Mouse (Mus musculus) layer of hippocampus, adult 9-10 months (tissue): ENCODE measurements around the gene Tmem59l.

Source experiments
- DNase-seq: peaks from one replicate; pipeline ENCODE4 v3.0.0; 2022; ENCODE audit warnings: low spot score

The Tmem59l gene

GRCm38 (mm10) chr8:70488931-70489470 lies 1.8 kb upstream of the Tmem59l start:
- DNase-seq: no peak

DNA sequence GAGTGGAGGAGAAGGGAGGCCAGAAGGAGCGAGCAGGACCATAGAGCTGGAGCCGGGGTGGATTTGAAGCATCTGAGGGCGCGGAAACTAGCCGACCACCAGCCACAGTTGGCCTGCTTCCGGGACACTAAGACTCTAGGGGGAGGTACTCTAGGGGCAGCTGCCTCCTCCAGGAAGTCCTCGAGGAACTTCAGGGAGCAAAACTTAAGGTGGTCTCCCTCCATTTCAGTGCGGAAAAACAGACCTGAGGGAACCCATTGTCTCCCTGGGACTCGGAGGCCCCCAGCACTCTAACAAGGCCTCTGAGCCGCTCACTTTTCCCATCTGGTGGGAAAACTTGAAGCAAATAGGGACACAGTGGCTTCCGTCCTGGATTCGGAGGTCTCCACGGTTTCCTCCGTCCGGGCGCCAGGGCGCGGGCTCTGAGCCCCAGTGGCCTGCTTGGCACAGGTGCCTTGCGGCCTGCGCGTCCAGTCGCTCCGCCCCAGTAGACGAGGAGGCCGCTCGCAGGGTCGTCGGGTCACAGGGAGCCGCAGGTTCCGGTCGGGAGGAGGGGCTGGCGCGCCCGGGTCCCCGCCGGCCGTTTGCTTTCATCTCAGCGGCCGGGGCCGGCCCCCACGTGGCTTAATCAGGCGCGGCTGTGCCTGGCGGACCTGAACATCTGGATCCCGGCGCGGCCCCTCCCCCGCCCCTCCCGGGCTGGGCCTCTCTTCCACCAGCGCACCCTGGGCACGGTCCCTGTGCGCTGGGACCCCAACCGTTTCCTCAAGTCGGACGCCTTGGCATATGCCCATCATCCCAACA lies 1.0 kb upstream of the Tmem59l start:
- DNase-seq: no peak

DNA sequence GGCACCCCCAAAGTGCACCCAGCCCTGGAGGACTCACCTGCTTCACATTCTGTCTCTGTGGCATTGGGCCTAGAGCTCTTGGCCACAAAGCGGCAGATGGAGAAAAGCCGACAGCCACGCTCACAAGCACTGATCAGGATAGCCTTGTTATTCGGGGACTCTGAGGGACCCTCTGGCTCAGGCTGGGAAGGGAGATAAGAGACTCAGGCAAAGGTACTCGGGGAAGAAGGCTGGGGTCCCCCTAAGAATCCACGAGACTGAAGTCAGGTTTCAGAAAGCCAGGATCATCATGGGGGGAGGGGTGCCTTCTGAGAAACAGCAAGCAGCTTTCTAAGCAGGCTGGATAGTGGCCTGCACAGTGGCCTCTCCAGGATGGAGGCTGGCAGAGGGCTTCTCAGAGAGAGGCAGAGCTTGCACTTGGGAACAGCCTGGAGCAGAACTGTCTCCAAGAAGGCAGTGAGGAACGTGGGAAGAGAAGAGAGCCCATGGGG lies 922 bp downstream of the Tmem59l start:
- no peak for DNase-seq

GRCm38 (mm10) chr8:70482943-70483342 lies 4.2 kb downstream of the Tmem59l start:
- no peak for DNase-seq

GRCm38 (mm10) chr8:70481908-70482307 lies 5.2 kb downstream of the Tmem59l start:
- DNase-seq: peak; percentile 81

DNA sequence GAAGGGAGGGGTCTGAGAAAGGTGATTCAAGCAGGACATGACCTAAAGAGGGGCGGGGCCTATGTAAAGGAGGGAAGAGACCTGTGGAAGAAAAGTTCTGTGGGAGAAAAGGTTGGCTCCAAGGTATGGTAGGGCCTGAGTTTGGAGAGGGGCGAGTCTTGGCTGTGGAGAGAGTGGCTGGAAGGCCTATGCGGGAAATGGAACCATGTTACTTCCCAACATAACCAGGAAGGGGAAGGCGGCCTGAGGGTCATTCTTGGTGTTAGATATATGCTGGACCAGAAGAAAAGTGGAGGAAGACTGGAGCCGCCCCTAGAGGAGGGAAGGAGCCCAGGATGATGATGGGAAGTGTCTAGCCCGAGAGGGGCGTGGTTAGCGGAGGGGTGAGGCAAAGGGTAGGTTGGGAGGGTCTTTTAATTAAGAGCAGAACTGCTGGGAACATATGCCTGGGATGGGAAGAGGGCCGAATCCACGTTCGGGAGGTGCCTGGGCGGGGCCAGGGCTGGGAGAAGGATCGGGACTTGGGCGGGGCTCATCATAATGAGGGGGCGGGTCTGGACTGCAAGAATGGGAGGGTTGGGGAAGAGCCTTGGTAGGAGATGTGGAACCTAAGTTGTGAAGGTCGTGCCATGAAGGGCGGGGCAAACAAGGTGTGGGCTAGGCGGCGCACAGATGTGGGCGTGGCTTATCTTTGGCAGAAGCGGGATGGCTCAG lies 9.7 kb downstream of the Tmem59l start:
- DNase-seq: no peak

DNA sequence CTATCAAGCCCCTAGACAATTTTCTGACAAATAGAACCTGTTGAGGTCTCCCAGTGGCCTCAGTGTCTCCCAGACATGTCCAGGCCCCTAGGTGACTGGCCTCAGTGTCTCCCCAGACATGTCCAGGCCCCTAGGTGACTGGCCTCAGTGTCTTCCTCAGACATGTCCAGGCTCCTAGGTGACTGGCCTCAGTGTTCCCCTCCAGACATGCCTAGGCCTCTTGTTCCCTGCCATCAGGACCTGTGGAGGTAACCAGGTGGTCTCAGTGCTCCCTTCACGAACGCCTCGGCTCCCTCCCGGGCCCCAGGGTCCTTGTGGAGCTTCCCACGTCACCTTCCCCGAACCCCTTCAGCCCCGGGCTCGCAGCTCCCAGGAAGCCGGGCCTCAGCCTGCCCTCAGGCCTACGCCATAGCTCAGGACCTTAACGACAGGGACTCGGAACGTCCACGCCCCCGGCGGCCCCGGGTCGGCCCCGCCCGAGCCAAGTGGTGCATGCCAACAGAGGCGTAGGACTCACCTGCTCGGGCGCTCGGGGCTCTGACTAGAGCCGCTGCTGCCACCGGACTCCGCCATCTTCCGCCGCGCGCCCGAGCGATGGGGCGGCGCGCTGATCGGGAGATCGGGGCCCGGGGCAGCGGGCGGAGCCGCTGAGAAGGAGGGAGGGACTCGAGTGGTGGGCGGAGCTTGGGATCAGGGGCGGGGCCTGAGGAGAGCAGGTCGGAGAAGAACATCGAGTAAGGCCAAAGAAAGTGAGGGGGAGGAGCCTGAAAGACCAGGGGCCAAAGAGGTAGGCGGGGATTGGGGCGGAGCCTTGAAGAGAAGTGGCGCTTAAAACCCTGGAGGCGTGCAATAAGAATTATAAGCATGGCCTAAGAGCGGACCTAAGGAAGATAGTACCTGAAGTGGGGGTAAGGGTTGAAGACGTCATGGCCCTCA lies 10.6 kb downstream of the Tmem59l start, which contains the start of gene Klhl26:
Klhl26 (minus strand) TSS at position 636 of the 936 bp plus-strand sequence.
- DNase-seq: peak; percentile 68

- no peak for DNase-seq
Measured at GRCm38 (mm10) chr8:70471856-70472255, 15.3 kb downstream of the Tmem59l start.

DNA sequence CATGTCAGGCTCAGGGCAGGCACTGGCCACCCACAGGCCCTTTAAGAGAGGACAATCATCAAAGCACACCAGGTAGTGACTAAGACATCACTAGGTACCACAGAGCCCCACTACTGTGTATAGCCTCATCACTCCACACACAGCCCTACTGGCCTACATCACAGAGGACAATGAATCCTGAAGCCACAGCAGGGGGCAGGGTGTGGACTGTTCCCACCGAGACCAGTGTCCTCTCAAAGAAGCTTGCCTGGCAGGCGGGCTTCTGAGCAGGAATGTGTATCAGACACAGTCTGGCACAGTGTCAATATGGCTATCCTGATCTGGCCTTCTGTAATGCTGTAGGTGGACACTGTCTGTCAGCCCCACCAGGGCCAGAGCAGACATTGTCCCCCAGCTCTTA lies 17.2 kb downstream of the Tmem59l start:
- DNase-seq: no peak

DNA sequence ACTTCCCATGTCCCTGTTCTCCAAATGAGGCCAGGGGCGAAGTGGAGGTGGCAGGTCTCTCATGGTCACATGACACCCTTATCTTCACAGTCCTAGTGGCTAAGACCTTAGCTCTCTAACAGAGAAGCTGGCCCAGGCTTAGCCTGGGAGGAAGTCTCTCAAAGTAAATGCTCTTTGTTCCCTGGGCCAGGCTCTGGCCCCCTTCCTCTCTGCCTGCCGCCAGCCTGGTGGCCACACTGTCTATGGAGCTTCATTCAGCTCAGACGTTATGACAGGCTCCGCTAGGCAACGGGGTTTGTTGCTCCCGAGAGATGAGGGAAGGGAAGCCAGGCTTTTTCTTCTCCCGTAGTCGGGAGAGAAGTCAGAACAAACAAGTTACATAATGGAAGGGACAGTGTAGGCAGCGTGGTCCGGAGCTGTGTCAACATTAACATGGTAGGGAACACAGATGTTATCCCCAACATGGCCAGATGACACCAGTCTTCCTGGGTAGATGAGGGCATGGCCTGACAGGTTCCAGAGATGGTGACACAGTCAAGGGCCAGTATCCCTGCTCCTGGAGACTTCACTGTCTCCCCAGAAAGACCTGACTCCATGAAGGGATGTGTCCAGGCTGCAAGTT lies 17.8 kb downstream of the Tmem59l start:
- DNase-seq: no peak

DNA sequence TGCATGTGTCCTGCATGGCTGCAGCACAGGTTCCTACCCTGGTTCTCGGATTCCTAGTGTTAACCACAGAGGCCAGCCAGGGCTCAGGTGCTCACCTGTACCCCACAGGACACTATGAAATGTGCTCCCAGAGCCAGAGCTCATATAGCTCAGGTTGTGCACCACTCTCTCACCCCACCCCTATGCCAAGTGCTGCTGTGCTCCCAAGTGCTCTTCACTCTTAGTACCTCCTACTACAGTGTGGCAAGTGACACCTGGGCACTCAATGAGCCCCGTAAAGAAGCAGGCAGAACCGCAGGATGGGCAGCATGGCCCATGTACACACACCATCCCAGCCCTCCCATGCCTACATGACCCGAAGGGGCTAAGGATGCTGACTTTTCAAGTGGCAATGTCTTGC lies 18.4 kb downstream of the Tmem59l start:
- DNase-seq: no peak

DNA sequence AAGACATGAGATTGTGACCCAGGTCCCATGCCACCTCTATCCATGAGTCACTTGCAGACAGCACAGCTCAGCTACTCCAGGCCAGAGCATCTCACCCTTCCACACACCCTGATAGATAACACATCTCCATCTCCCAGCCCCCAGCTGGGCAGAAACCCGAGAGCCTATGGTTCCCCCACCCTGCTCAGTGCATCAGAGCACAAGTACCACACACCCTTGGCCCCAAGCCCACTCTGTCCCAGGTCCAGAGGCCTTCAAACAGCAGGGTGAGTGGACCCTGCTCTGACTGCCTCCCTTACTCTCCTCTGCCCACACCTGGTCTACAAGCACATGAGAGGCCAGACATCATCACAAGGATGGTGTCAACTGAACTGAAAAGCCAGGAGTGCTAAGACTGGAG lies 19.3 kb downstream of the Tmem59l start:
- DNase-seq: no peak

DNA sequence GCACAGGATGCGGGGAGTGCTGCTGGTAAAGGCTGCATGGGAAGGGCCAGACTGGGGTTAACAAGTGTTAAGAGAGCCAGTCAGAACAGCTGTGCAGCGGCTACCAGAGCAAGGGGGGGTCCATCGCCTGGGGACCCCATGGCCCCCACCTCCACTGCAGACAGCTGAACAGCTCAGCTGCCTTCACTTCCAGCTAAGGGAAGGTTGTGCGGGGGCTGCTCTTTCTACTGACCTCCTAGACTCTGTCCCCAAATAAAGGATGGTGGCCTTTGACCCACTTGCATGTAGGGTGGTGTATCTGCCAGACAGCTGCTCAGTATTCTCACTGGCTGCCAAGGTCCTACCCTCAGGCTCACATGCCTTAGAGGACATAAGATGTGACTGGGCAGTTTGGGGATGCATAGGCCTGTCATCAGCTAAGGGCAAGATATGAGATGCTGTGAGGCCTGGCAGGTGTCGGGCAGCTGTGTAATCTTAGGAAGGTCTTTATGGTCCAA lies 19.9 kb downstream of the Tmem59l start:
- DNase-seq: no peak

- no peak for DNase-seq
Measured at GRCm38 (mm10) chr8:70466771-70467170, 20.4 kb downstream of the Tmem59l start.

DNA sequence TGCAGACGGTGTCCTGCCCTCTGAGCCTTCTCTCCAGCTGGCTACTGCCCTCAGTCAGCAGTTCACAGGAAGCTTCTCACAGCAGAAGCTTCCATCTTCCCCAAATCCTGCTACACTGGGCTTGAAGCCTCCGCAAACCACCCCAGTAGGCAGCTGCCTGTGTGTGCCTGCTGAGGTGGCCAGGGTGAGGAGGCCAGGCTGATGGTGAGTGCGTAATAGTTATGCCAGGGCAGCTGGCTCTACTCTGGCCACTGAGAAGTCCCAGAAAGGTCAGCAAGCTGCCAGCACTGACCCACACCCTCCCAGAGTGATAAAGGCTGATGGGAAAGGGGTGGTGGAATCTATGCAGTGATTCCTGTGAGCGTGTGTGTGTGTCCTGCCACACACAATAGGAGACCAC lies 20.9 kb downstream of the Tmem59l start:
- DNase-seq: no peak

DNA sequence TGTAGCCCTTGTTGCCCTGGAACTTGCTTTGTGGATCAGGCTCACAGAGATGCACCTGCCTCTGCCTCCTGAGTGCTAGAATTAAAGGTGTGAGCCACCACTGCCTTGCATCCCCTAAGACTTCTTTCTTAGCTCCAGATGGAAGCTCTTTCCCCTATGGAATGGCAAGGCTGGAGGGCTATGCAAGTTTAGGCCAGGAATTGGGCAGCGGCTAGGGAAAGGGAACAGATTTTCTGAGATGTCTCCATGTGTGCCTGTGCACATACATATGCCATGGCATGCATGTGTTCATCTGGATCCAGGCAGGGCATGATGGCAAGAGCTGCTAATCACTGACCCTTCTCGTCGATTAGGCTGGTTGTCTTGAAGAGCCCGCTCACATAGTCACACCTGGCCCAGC lies 21.5 kb downstream of the Tmem59l start:
- no peak for DNase-seq

DNA sequence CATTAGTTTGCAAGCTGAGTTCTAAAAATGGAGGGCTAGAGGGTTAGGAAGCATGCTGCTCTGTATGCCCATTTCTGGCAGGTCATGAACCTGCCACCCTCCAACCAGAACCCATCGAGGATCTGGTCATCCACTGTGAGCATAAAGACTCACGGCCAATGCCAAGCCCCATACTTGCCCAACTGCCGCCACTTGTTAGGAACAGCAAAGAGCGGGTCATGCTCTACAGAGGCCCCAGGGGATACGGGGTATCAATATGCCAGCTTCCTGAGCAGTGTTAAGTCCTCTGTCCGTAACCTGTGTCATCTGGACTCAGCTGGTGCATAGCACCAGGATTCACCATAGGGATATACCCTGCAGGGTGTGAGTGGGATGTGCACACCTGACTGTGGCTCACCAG lies 23.0 kb downstream of the Tmem59l start:
- DNase-seq: no peak

DNA sequence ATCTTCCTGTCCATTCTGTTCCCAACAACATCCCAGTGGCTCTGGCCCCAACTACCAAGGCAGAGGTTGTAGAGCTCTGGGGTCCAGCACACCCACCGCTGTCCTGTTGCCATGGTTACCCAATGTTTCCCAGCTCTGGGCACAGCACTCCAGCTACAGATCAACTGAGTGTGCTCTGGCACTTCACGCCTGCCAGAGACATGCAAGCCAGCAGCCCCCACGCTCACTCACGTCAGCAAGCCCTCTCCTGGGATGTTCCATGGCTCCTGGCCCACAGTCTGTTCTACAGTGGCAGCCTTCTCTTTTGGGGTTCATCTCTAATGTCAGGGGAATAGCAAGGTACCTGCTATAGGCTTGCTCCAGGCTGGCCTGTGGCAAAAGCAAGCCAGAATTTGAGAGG lies 23.9 kb downstream of the Tmem59l start:
- DNase-seq: no peak

DNA sequence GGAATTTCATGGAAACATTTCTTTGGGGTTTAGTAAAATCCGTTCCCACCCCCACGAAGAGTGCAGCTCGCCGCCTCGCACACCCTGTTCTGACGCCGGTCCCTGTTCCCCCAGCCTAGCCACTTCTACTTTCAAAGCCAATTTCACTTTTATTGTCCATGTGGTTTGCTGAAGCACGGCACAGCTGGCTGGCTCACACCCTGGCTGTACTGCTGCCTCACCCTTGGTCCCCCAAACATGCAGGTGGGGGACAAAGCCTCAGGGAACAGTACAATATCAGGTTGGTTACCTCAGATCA lies 24.7 kb downstream of the Tmem59l start:
- DNase-seq: no peak

DNA sequence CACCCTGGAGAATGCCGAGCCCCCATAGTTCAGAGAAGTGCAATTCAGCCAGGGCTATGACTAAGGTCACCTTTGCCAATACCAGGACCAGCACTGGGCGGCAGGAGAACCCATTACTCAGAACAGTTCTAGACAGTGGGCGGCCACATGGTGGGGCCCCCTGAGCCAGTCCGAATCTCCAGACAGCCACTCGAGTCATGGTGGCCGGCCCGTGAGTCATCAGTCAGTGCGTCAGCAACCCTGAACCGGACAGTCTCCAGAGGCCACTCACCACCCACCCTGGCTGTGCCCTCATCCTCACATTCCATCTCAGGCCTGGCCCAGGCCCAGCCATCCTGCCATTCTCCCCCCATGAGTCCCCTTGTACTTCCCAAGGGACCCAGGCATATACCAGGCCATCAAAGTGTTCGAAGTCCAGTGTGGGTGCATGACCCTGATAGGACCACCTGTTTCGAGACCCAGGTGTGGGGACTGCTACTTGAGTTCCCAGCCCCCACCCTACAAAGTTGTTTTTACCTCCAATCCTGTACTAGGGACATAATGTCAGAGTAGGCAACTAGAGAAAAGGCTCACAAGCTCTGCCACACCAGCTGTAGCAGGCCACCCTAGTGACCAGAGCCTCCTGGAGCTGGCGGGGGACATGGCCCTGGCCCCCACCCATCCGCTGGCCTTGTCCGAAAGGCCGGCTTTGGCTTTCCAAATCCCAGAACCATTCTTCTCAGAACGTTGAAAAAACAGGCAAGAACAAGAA lies 25.2 kb downstream of the Tmem59l start:
- DNase-seq: no peak

- no peak for DNase-seq
Measured at GRCm38 (mm10) chr8:70460606-70461005, 26.6 kb downstream of the Tmem59l start.
